Mouse (Mus musculus): ENCODE measurements around the gene Clybl. TPM values are rescaled to one million over a fixed set of nuclear protein-coding genes. Genes with fewer than 3 reads are reported as not detected.

The Clybl gene
- total and polyA plus RNA-seq, 3 experiments: 13.4 to 36.6 TPM; not detected in 1

DNA sequence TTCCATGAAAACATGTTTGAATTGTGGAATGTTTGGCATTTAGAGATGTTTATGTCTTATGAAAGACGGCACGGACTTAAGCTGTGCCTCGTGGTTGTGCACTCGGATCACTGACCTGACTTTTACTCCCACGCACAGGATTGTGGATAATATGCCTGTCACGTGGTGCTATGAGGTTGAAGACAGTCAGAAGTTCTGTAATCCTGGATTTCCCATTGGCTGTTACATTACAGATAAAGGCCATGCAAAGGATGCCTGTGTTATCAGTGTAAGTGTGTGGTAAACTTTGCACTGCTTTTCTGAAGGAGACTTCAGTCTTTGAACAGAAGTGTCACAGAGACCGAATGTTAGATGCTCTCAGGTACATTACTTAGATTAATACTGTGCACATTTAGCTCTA, 44.3 kb upstream of the Clybl start:
- peak; percentile 30 for DNase-seq (ENCODE audit: low read depth, low spot score)
- TF ChIP-seq EP300 (IDR thresholded peaks at IDR 0.05; ENCODE audit: low read depth in 1 of 2, low read length in 2 of 2): no peak
- 0 out of 2 replicates have a peak, but pooled peaks have one; percentile 21 for TF ChIP-seq RCOR1 (IDR thresholded peaks at IDR 0.05; ENCODE audit: low read depth, low read length)
- peak; percentile 85 for TF ChIP-seq USF1 (IDR thresholded peaks at IDR 0.05; ENCODE audit: low read depth, low read length)
- TF ChIP-seq MAX (IDR thresholded peaks at IDR 0.05; ENCODE audit: low read length): peak; percentile 55
- peak in 1 of 2 experiments; percentile 33; a peak in 1 of 4 replicates for TF ChIP-seq USF2 (IDR thresholded peaks at IDR 0.05; ENCODE audit: borderline replicate concordance in 1 of 2, insufficient read depth in 1 of 2, low read depth in 1 of 2, low read length in 2 of 2)
- peak; percentile 65 for TF ChIP-seq GATA1 (IDR thresholded peaks at IDR 0.05; ENCODE audit: low read depth, low read length)
- peaks cover 12 to 48% of the 10 kb centered on the region in 2 experiments for H3K36me3 ChIP-seq (ENCODE audit: control insufficient read depth in 1 of 2, insufficient read depth in 2 of 2, low read length in 2 of 2)

DNA sequence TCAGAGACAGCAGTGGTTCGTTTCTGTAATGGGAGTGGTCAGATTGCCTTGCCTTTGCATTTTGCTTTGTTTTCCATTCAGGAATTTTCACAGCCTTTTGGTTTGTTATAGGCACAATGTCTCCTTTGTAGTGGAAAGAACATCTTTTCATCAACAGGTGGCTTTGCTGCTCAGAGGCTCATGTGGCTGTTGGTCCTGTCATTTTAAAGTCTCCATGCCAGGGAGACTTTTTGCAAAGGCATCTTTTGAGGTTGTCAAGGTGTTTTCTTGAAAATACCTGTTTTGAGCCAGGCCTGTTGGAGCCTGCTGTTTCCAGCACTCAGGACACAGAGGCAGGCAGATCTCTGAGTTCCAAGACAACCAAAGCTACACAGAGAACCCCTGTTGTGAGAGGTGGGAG, 41.4 kb upstream of the Clybl start:
- DNase-seq (ENCODE audit: low read depth, low spot score): no peak
- Histone ChIP-seq H3K36me3 (ENCODE audit: control insufficient read depth in 1 of 2, insufficient read depth in 2 of 2, low read length in 2 of 2) (peaks cover 24 to 41% of the 10 kb centered on the region in 2 experiments), H3K9ac (ENCODE audit: control insufficient read depth, low read depth, low read length, poor library complexity, severe bottlenecking) (no peak overlapping the region), H3K27me3 (ENCODE audit: control insufficient read depth in 1 of 2, insufficient read depth in 2 of 2, low read length in 2 of 2) (no peaks in the 10 kb centered on the region), H3K4me1 (ENCODE audit: control insufficient read depth in 1 of 2, insufficient read depth in 2 of 2, low read length in 2 of 2) (peaks cover 14 to 16% of the 10 kb centered on the region in 2 experiments), H3K4me3 (ENCODE audit: control insufficient read depth in 1 of 2, insufficient read depth in 1 of 2, low read depth in 2 of 2, low read length in 2 of 2) (no peak overlapping the region), H3K79me2 (ENCODE audit: control insufficient read depth, insufficient read depth, low read length, poor library complexity) (peaks cover 2% of the 10 kb centered on the region; the same call in 1 of the 2 replicates), H3K9me3 (replicated peaks; ENCODE audit: insufficient read depth, low read length) (no peaks in the 10 kb centered on the region), H3K27ac (ENCODE audit: control insufficient read depth, low read depth, low read length) (no peak overlapping the region)
- TF ChIP-seq CTCF (IDR thresholded peaks at IDR 0.05 in 2 of 3, conservative IDR thresholded peaks at IDR 0.05 in 1 of 3; ENCODE audit: control insufficient read depth in 1 of 3, insufficient read depth in 1 of 3, low read depth in 2 of 3, low read length in 3 of 3, poor library complexity in 1 of 3, severe bottlenecking in 1 of 3): no peak
- no peak for TF ChIP-seq USF2 (IDR thresholded peaks at IDR 0.05; ENCODE audit: borderline replicate concordance in 1 of 2, insufficient read depth in 1 of 2, low read depth in 1 of 2, low read length in 2 of 2)
- no peak for TF ChIP-seq ZC3H11A (IDR thresholded peaks at IDR 0.05; ENCODE audit: low read depth, low read length)
- TF ChIP-seq ETS1 (IDR thresholded peaks at IDR 0.05; ENCODE audit: low read depth, low read length): no peak
- TF ChIP-seq TBP (IDR thresholded peaks at IDR 0.05; ENCODE audit: low read depth, low read length): no peak
- TF ChIP-seq RAD21 (IDR thresholded peaks at IDR 0.05; ENCODE audit: low read depth, low read length): no peak
- no peak for TF ChIP-seq MAX (IDR thresholded peaks at IDR 0.05; ENCODE audit: low read length)
- TF ChIP-seq USF1 (IDR thresholded peaks at IDR 0.05; ENCODE audit: low read depth, low read length): no peak
- TF ChIP-seq POLR2AphosphoS5 (IDR thresholded peaks at IDR 0.05; ENCODE audit: borderline replicate concordance, low read depth, low read length): no peak
- no peak for TF ChIP-seq ZNF384 (IDR thresholded peaks at IDR 0.05; ENCODE audit: low read depth, low read length)
- no peak for TF ChIP-seq MYC (IDR thresholded peaks at IDR 0.05; ENCODE audit: low read depth, low read length)
- TF ChIP-seq EP300 (IDR thresholded peaks at IDR 0.05; ENCODE audit: low read depth in 1 of 2, low read length in 2 of 2): no peak
- TF ChIP-seq MAZ (IDR thresholded peaks at IDR 0.05; ENCODE audit: low read depth, low read length): no peak
- TF ChIP-seq NRF1 (IDR thresholded peaks at IDR 0.05; ENCODE audit: insufficient read depth, low read depth, low read length, poor library complexity, severe bottlenecking): no peak
- TF ChIP-seq MAFK (IDR thresholded peaks at IDR 0.05; ENCODE audit: borderline replicate concordance, low read depth, low read length): no peak
- TF ChIP-seq CHD1 (IDR thresholded peaks at IDR 0.05; ENCODE audit: low read depth, low read length): no peak
- no peak for TF ChIP-seq POLR2A (IDR thresholded peaks at IDR 0.05; ENCODE audit: control insufficient read depth in 1 of 2, insufficient read depth in 1 of 2, low read depth in 1 of 2, low read length in 2 of 2, poor library complexity in 1 of 2)
- no peak for TF ChIP-seq RCOR1 (IDR thresholded peaks at IDR 0.05; ENCODE audit: low read depth, low read length)
- no peak for TF ChIP-seq MEF2A (IDR thresholded peaks at IDR 0.05; ENCODE audit: extremely low read depth, insufficient replicate concordance, low read depth, low read length, poor library complexity, severe bottlenecking)
- no peak for TF ChIP-seq UBTF (IDR thresholded peaks at IDR 0.05; ENCODE audit: borderline replicate concordance, insufficient read depth, low read depth, low read length)

More for the DNA sequence above, 44.3 kb upstream of the Clybl start:
- H3K4me3 ChIP-seq (ENCODE audit: control insufficient read depth in 1 of 2, insufficient read depth in 1 of 2, low read depth in 2 of 2, low read length in 2 of 2): no peak overlapping the region
- H3K9ac ChIP-seq (ENCODE audit: control insufficient read depth, low read depth, low read length, poor library complexity, severe bottlenecking): no peak overlapping the region
- peaks cover 5 to 8% of the 10 kb centered on the region in 2 experiments; a peak in 2 of 4 replicates for H3K4me1 ChIP-seq (ENCODE audit: control insufficient read depth in 1 of 2, insufficient read depth in 2 of 2, low read length in 2 of 2)
- H3K27me3 ChIP-seq (ENCODE audit: control insufficient read depth in 1 of 2, insufficient read depth in 2 of 2, low read length in 2 of 2): no peaks in the 10 kb centered on the region
- no peak overlapping the region for H3K27ac ChIP-seq (ENCODE audit: control insufficient read depth, low read depth, low read length)
- H3K9me3 ChIP-seq (replicated peaks; ENCODE audit: insufficient read depth, low read length): no peaks in the 10 kb centered on the region
- peaks cover under 1% of the 10 kb centered on the region; the same call in 1 of the 2 replicates for H3K79me2 ChIP-seq (ENCODE audit: control insufficient read depth, insufficient read depth, low read length, poor library complexity)
